Mouse (Mus musculus) hindlimb bud, embryonic 11.5 days (tissue): ENCODE measurements around the gene Epm2a.
"Not testable (repeated sequence)": the region's sequence is repeated elsewhere in the genome, so short reads cannot be mapped to it uniquely, and the experiment has no call there.

Source experiments
- DNase-seq: peaks from one replicate; pipeline ENCODE4 v3.0.0-alpha.2; 2012; ENCODE audit warnings: low read depth, low spot score; ENCODE audit errors: extremely low spot score

Gene Epm2a

DNA sequence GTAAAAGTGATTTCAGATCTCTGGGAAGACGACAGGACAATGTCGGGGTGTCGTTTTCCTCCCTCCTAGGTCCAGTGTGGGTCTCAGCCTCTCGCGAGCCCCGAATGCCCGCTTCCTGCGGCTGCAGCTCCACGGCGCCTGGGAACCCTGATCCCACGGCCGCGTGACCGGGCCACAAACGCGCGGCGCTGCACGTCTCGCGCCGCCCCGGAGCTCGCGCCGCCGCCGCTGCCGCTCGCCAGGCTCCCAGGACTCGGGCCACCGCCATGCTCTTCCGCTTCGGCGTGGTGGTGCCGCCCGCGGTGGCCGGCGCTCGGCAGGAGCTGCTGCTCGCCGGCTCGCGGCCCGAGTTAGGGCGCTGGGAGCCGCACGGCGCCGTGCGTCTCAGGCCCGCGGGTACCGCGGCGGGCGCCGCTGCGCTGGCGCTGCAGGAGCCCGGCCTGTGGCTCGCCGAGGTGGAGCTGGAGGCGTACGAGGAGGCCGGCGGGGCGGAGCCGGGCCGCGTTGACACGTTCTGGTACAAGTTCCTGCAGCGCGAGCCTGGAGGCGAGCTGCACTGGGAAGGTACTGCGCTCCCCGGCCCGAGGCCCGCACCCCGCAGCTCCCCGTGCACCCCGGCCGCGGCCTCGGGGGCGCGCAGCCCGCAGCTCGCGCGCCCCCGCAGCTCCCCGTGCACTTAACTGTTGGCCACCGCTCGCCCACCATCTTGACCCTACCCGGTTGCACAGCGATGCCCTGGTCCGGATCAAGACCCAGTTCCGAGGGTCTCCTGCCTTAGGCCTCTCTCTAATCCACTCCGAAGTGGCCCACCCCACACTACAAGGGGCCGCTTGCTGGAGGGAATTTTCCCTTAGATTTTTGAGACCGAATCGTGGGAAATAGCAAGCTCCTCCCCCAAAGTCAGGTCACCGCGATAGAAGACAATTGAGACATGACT lies at the start of gene Epm2a:
TSS of gene Epm2a (plus strand) at position 200 of the 937 bp plus-strand sequence.
- DNase-seq = no peak

DNA sequence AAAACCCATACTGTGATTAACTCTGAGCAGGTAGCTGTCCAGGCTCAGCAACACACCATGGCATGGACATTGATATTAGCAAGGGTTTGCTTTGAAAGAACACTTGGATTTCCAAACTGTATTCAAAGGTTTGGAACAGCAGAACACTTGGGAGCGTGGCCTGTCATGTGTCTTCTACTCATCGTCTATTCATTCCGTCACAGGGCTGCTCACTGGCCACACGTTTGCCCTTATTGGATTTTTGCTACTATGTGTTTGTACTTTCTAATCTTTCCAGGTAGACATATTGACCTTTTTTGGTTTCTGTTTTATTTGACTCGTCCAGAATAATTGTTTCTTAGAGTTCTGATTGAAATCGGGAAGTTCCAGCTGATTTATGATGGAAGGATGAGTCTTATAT lies 44.8 kb upstream of the Epm2a start:
- DNase-seq = no peak

DNA sequence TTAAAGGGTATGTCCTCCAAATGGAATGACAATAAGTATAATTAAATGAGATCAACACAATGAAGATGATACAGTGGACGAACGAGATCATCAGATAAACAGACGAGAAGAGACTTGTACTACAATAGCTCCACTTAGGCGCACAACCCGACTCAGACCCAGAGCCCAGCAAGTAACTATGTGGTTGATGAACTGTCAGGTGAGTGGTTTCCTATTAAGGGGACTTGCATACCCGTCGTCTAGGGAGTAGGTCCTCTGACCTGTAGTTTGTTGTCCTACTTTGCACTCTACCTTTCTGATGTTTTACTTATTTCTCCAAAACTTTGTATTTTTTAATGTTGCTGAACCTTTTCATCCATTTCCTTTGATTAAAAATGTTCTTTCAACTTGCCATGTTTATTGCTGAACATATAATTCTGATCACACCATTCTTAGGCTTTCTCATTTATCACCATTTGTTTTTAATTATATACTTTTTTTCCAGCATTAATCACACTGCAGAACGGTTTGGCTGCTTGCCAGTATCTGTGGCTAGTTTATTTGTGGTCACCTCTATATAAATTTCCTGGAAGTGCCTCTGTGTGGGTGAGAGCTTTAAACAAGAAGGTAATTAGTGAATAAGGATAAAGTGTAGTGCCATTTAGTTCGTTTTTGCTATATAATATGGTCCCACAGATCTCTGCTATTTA lies 37.7 kb upstream of the Epm2a start:
- DNase-seq = no peak

- DNase-seq = no peak
These were observed 37.2 kb upstream of the Epm2a start for GRCm38 (mm10) chr10:11306054-11306367.

GRCm38 (mm10) chr10:11309866-11310265 lies 33.3 kb upstream of the Epm2a start:
- DNase-seq = no peak

DNA sequence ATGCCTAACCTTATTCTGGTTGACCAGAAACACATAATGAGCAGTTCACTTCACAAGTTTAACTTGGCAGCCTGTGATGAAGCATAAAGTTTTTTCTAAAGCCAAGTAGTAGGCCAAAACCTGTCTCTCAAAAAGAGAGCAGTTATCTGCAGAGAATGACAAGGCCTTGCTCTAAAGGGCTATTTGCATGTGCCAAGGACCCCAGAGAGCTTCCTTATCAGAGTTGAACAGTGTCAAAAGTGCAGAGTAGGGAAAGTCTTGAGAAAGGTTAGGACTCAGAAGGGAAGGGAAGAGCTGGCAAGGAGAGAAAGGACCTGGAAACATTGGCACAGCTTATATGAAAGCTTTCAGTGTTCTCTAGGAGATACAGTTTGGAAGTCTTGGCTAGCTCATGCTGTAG lies 32.7 kb upstream of the Epm2a start:
- DNase-seq = no peak

GRCm38 (mm10) chr10:11317856-11318454 lies 25.2 kb upstream of the Epm2a start:
- not testable (repeated sequence) for DNase-seq

DNA sequence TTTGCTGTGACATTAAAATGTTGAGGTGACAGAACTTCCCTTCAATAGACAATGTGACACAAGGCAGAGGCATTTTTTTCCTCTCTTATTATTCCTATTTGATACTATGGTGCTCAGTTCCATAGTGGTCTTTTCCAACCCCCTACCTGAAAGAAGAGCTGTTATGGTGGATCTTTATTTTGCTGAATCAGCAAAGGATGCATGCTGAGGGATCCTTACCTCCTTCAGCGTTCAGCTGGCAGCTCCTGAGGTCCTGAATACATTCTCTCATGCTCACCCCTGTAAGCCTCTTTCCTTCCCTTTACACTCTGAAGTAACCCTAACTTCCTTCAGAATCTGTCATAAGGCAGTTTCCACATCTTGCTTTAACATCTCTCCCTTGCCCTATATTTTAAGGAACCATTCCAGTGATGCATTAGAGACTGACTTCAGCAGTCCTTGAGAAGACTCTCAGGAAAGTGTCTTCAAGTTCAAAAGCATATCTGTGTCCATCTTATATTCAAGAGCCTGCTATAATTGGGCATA lies 23.7 kb upstream of the Epm2a start:
- DNase-seq = no peak

- no peak for DNase-seq
These were observed 20.9 kb upstream of the Epm2a start for GRCm38 (mm10) chr10:11322316-11322715.

DNA sequence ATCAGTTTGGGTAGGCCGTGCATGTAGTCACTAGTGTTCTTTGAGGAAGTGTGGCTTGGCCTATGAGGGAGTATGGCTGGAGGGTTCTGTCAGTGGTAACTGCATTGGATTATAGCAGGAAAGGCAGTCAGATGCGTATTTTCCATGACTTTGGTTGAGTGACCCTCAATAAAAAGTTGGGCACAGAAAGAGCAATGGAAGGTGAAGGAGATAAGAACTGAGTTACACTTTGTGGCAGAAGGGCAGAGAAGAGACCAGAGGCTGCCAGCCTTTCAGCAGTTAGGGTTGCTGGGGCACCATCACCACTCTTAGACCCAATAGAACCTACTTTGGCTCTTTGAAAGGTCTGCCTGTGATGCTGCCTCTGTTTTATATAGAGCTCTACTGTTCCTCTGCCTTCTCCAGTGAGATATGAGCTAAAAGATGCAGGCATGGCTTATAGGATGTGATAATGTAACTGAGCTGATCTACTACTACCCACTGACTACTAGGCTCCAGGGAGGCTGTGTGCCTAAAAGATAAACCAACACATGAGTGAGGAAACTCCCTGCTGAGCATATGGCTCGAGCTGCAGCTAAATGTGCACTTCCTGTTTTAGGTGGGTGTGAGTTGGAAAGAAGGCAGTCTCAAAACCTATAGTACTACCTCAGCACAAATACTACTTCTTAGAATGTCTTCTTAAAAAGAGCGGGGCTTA lies 19.9 kb upstream of the Epm2a start:
- DNase-seq = no peak

- DNase-seq = no peak
These were observed 16.7 kb upstream of the Epm2a start for GRCm38 (mm10) chr10:11326526-11326925.

DNA sequence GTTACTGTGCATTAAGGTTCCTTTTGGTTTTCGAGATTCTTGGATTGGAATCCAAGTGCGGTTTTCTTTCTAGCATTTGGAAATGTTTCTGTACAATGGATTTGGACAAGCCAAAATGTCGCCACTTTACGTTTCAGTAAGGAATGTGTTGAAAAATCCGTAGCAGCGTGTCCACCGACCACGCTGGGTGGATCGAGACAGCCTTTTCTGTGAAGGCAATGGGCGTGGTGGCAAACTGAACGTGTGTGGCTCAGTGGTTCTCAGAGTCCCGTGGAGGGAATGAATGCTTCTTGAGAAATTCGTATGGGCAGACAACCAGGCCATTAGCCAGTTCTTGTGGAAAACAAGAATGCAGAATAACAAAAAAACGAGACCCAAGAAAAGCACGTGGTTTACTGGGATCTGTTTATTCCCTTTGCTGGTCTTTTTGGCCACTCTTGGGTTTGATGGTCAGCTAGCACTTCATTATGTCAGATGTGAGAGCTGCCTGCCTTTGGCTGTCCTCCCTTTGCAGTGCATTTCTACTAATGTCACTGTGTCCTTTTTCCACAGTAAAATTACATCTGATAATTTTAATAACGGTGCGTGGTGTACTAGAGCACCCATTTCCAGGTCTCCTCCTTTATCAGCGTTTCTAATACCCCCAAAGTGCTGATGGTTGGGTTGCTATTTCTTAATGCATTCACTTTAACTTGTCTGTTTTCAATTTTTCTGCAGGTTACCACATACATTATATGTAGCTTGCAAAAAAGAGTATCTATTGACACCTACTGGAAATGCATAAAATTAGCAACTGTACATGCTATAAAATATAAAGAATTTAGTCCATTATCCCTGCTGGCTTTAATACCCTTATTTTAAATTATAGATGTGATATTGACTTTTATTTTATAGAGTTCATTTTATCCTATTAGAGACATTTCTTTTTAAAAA lies 1.6 kb downstream of the Epm2a start:
- DNase-seq = no peak

GRCm38 (mm10) chr10:11350243-11350974 lies 7.2 kb downstream of the Epm2a start:
- not testable (repeated sequence) for DNase-seq

GRCm38 (mm10) chr10:11354609-11355008 lies 11.4 kb downstream of the Epm2a start:
- DNase-seq = no peak

- DNase-seq = no peak
These were observed 18.9 kb downstream of the Epm2a start for GRCm38 (mm10) chr10:11361985-11362692.

- no peak for DNase-seq
These were observed 19.8 kb downstream of the Epm2a start for GRCm38 (mm10) chr10:11362896-11363487.

- DNase-seq = no peak
These were observed 38.1 kb downstream of the Epm2a start for GRCm38 (mm10) chr10:11381302-11381701.

GRCm38 (mm10) chr10:11410926-11411325 lies 67.7 kb downstream of the Epm2a start:
- no peak for DNase-seq
